Mouse (Mus musculus) central nervous system, embryonic 18 days (tissue): Measurements from ENCODE around the gene Rps27a. TPM values are rescaled to one million over a fixed set of nuclear protein-coding genes. Genes with fewer than 3 reads are reported as not detected.

Experiments used
- polyA plus RNA-seq: library from polyadenylated mRNA; depleted of rRNA; stranded (reverse); fragments of >200 nt; gene quantifications from 2 replicates; pipeline ENCODE4 v1.2.3, GENCODE M21; 2012; rRNA removed

The Rps27a gene
- polyA plus RNA-seq: 1,032 and 1,072 TPM in 2 replicates

DNA sequence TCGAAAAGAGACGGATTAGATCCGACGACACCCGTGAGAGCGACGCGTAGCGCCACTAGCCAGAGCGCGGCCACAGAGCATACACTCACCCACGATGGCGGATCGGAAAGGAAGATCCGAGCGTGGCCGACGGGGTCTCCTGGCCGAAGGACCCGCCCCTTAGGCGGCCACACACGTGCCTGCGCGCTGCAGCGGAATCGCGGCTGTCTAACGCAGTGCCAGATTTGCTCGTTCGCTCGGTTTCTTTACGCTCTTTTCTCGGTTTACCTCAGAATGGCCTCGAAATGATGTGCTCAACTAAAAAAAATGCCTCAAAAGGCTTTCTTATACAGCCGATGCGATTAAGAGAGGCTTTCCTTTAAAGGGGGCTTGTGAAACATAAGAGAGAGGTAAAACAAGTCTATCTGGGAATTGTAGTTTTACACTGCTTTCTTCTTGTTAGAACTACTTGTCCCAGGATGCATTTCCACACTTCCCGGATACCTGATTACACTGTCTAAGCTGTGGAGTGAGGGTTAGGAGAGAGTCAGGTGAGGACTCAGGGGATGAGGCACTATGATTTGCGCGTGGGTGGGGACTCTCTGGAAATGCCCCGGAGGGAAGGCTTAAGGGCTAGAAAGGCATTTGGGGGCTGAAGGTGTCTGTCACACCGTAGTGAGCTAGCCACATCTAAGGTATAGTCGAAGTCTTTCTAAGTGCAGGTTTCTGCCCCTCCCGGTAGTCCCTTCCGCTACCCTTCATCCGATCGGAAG lies at the start of gene Rps27a, which contains the start of gene Clhc1:
Gene Rps27a (minus strand): TSS at position 358 of the 752 bp plus-strand sequence.
Gene Clhc1 (plus strand): TSS at position 199 of the 752 bp plus-strand sequence.

GRCm38 (mm10) chr11:29525988-29526794 lies 21.7 kb downstream of the Rps27a start, which contains the start of gene Mtif2:
Mtif2 (plus strand) TSS chr11:29526408.

DNA sequence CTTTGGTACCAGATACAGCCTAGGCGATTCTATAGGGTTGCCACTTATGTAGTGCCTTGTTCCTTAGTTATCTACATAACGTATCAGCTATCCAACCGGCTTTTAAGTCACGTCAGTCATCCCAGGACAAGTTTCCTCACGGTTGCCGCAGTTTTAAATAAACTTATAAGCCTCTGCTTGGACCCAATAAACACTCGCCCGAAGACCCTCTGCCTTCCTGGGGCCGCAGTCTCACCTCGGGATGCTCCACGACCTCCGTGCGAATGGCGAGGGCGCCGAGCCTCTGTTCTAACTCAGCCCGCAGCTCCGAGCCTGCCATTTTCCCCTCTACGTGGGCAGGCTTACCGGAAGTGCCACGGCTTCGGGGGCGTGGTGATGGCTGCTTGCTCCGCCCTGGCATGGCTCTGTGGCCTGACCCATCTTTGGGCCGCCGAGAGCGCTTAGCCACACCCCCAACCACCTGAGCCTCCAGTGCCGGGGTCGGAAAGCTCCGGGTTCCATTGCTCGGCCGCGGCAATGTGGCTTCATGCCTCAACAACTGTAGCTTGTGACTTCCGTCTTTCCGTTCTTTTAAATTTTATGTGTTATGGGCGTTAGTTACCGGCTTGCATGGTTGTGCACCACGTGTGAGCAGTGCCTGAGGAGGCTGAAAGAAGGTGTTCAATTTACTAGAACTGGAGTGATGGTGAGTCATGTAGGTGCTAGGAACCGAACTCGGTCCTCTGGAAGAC lies 33.1 kb downstream of the Rps27a start, which contains the start of gene Prorsd1:
Gene Prorsd1 (minus strand): TSS at position 352 of the 731 bp plus-strand sequence.

Other genes starting within 250 kb of the Rps27a start
- 30.8 and 31.5 TPM in 2 replicates for gene Ccdc88a, start 174.5 kb downstream of the Rps27a start, polyA plus RNA-seq
- 2.8 and 3.8 TPM in 2 replicates for gene Prorsd1, start 33.1 kb downstream of the Rps27a start, polyA plus RNA-seq
- gene Mtif2, start 21.7 kb downstream of the Rps27a start, polyA plus RNA-seq: 28.5 and 31.2 TPM in 2 replicates
- gene Clhc1, start 159 bp downstream of the Rps27a start, polyA plus RNA-seq: 0.12 and 0.19 TPM in 2 replicates
- gene Rtn4, start 144.8 kb upstream of the Rps27a start, polyA plus RNA-seq: 407 and 440 TPM in 2 replicates